Mouse (Mus musculus): ENCODE results near the gene Hs2st1.

DNA sequence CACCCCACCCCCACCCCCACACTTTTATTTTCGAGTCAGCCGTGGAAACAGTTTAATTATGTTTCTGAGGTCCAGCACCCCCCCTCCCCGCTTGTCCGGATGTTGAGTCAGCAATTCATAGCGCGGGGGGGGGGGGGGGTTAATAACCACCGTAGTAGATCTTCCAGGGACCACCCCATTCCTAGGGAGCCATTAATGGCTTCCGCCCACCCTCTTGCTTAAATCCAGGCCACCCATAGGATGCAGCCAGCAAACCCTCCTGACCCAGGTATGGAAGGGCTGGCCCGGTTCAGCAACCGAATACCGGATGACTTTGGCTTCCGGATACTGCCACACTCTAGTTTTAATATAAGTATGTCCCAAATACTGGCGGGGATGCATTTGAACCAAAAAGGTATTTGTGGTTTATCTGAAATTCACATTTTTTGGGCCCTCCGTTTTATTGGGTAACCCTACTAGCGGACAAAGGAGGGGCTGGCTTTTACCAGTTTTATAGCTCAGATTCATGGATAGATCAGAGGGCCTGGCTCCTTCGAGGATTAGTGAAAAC is 188.5 kb downstream of the Hs2st1 start:
- TF ChIP-seq CTCF (IDR thresholded peaks at IDR 0.05 in 2 of 3, conservative IDR thresholded peaks at IDR 0.05 in 1 of 3; ENCODE audit: control insufficient read depth in 1 of 3, insufficient read depth in 1 of 3, low read depth in 2 of 3, low read length in 3 of 3, poor library complexity in 1 of 3, severe bottlenecking in 1 of 3): no peak
- no peak for TF ChIP-seq ZKSCAN1 (IDR thresholded peaks at IDR 0.05; ENCODE audit: low read depth, low read length)
- TF ChIP-seq RCOR1 (IDR thresholded peaks at IDR 0.05; ENCODE audit: low read depth, low read length): no peak
- TF ChIP-seq POLR2A (IDR thresholded peaks at IDR 0.05; ENCODE audit: control insufficient read depth in 1 of 2, insufficient read depth in 1 of 2, low read depth in 1 of 2, low read length in 2 of 2, poor library complexity in 1 of 2): no peak
- no peak for TF ChIP-seq ZMIZ1 (IDR thresholded peaks at IDR 0.05; ENCODE audit: low read depth, low read length)
- TF ChIP-seq GABPA (IDR thresholded peaks at IDR 0.05; ENCODE audit: low read depth, low read length): no peak
- TF ChIP-seq POLR2AphosphoS2 (IDR thresholded peaks at IDR 0.05; ENCODE audit: low read length): no peak
- TF ChIP-seq HCFC1 (IDR thresholded peaks at IDR 0.05; ENCODE audit: low read depth, low read length): no peak
- TF ChIP-seq POLR2AphosphoS5 (IDR thresholded peaks at IDR 0.05; ENCODE audit: borderline replicate concordance, low read depth, low read length): no peak
- TF ChIP-seq CHD1 (IDR thresholded peaks at IDR 0.05; ENCODE audit: low read depth, low read length): no peak
- no peak for TF ChIP-seq MEF2A (IDR thresholded peaks at IDR 0.05; ENCODE audit: extremely low read depth, insufficient replicate concordance, low read depth, low read length, poor library complexity, severe bottlenecking)

Measured in MEL (cell line).